Mouse (Mus musculus): Measurements from ENCODE around the gene Arl6ip5.
A peak's percentile ranks its signal among the peaks of the same experiment; 100 is the strongest.
"Not testable (repeated sequence)": the region's sequence is repeated elsewhere in the genome, so short reads cannot be mapped to it uniquely, and the experiment has no call there.

Gene Arl6ip5

GRCm38 (mm10) chr6:97223566-97223965 lies 13.1 kb downstream of the Arl6ip5 start:
- no peak for DNase-seq (ENCODE audit: low read depth, low spot score)

- DNase-seq (ENCODE audit: low read depth, low spot score) = no peak
Observed at GRCm38 (mm10) chr6:97224505-97224904, 14.0 kb downstream of the Arl6ip5 start.

DNA sequence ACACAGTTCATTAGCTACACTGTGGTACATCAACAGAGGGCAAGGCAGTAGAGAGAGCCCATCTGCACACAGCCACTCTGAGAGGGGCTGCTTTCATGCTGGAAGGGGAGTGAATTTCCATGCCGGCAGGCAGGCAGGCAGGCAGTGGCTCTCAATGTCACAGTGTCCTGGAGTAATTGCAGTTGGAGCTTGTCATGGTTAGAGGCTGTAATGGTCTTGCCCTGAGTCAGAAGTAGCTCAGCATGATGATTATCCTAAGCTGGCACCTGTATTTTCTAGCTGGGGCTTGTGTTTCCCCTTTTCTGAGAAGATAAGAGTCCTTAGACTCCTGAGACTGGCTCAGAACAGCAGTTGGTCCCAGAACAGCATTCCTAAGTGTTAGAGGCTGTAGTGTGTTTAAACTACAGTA lies 15.6 kb downstream of the Arl6ip5 start:
- no peak for DNase-seq (ENCODE audit: low read depth, low spot score)

GRCm38 (mm10) chr6:97227067-97227847 lies 16.8 kb downstream of the Arl6ip5 start:
- DNase-seq (ENCODE audit: low read depth, low spot score) = no peak

DNA sequence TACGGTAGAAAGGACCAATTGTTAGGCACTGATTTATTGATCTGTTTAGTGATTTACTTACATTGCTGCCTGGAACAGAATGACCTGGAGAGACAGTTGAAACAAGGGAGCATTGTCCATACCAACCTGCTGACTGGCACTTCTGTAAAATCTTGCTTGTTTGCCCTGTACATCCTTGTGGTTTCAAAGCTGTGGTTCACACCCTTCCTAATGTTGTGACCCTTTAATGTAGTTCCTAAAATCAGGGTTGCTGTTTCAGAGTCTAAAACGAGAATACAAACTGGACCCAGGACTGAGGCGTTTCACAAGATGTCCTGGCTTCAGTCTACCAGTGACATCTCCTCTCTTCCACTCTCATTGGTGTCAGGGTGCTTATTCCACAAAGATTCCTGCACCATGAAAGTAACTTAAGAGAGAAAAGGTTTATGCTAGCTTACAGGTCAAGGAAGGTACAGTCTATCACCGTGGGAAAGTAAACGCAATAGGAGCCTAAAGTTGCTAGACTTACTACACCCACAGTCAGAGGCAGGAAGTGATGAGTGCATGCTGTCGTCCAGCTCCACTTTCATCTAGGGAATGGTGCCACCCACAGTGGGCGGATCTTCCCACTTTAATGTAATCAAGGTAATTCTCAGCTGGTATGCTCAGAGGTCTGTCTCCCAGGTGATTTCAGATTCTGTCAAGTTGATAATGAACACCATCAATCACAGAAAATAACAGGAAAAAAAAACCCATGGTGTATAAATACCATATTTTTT lies 24.6 kb downstream of the Arl6ip5 start:
- DNase-seq (ENCODE audit: low read depth, low spot score) = peak; percentile 44

DNA sequence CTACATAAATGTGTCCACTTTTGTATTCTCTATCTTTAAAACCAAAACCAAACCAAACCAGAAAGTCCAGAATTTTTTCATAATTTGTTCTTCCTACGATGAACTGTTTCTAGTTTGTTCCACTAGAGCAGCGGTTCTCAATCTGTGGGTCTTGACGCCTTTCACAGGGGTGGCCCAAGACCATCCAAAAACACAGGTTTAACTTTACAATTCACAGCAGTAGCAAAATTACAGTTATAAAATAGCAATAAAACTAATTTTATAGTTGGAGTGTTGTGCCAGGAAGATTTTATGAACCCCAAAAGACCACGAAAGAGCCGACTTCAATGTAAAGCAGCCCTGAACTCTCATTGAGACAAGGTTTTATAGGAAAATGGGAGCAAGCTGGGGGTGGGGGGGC lies 25.6 kb downstream of the Arl6ip5 start:
- DNase-seq (ENCODE audit: low read depth, low spot score) = no peak

DNA sequence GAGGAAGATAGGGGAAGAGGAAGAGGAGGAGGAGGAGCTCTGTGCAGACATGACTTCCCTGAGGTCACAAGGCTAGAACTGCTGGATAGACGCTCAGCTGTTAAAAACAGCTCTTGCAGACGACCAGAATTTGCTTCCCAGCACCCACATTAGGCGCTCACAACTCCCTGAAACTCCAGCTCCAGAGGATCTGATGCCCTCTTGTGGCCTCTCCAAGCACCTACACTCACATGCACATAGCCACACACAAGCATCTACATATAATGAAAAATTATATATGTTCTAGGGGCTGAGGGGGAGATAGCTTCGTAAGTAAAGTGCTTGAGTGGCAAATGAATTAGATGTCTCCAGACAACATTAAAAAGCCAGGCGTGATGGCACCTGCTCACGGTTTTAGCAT lies 28.9 kb downstream of the Arl6ip5 start:
- peak; percentile 13 for DNase-seq (ENCODE audit: low read depth, low spot score)

- DNase-seq (ENCODE audit: low read depth, low spot score) = no peak
Observed at GRCm38 (mm10) chr6:97240092-97240491, 29.6 kb downstream of the Arl6ip5 start.

- no peak for DNase-seq (ENCODE audit: low read depth, low spot score)
Observed at GRCm38 (mm10) chr6:97242522-97242921, 32.0 kb downstream of the Arl6ip5 start.

DNA sequence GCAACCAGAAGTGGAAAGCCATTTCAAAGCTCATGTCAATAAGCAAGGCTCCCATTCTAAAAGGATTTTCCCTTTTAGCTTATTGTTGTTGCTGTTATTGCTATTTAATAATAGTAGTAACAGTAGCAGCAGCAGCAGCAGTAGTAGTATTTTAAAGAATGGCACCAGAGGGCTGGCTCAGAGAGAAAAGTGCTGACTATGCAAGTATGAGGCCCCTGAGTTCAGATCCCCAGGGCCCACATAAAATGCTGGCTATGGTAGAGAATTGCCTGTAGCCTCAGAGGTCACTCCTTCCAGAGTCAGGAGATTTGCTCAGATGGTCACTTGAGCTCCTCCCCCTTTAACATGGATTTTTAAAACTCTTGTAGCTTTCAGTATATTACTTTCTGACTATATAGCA lies 34.7 kb downstream of the Arl6ip5 start:
- no peak for DNase-seq (ENCODE audit: low read depth, low spot score)

DNA sequence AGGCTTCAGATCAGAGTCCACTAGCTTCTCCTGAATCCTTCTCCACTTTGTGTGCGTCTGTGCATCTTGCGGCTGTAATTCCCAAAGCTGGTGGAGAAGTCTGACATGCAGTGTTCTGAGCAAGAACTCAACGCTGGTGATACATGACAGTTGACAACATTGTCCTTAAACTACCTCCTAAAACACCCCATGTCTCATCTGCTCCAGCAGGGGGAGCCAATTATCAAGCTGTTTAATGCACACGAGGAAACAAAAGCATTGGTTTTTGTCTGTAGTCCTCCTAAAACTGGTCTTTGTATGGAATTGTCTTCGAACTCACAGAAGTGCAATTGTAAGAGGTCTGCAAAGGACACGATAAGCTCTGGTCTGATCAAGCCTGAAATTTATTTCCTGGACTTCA lies 40.5 kb downstream of the Arl6ip5 start:
- peak; percentile 85 for DNase-seq (ENCODE audit: low read depth, low spot score)

DNA sequence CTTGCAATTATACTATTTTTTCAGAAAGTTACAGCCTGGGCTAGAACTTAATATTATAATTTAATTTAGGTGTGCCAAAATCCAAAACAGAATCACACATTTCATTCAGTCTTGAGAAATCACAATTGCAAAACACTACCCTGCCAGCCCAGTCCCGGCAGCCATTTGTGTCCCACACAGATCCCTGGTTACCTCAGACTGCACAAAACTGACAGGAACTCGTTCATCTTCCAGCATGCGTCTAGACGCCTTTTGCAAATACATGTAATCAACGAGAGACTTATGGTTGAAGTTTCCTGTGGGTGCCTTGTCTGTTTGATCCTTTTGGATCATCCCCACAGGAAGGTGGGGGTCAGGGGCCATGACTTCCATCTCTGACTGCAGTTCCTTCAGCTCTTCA lies 41.6 kb downstream of the Arl6ip5 start:
- DNase-seq (ENCODE audit: low read depth, low spot score) = no peak

DNA sequence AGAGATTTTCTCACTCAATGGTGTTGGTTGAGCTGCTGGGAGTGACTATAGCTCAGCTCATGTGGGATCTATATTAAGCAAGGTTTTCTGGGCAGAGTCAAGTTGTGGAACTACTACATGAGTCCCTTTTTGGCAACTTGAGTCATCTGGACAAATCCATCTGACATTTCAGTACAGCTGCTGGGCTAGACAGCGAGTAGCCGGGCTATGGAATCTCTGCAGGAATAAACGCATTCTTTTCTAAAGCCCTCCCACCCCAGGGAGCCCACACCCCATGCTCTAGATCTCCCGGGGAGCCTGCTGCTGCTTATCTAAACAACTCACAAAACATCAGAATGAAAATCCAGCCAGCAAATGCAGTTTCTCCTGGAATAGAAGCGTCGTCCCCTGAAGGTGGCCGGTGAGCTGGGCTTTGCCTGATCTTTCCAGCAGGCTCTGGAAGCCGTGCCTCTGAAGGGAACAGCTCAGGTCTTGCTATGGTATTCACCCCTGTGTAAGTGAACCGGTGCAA lies 42.3 kb downstream of the Arl6ip5 start, which contains the start of gene Lmod3:
TSS of gene Lmod3 (minus strand) at position 49 of the 511 bp plus-strand sequence.
- DNase-seq (ENCODE audit: low read depth, low spot score) = no peak

- no peak for DNase-seq (ENCODE audit: low read depth, low spot score)
Observed at GRCm38 (mm10) chr6:97258489-97258888, 48.0 kb downstream of the Arl6ip5 start.

DNA sequence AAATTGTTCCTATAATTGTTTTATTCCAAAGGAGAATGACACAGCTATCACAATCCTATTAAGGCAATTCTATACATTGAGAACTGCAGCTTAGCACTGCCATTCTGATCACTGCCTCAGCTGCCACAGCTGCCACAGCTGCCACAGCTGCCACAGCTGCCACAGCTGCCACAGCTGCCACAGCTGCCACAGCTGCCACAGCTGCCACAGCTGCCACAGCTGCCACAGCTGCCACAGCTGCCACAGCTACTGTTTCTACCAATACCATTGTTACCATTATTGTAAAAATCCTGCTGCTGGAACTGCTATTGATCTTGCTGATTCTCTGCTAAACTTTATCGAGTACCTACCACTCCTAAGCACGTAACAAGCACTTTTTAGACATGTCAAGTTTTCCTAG lies 49.4 kb downstream of the Arl6ip5 start:
- DNase-seq (ENCODE audit: low read depth, low spot score) = not testable (repeated sequence)

- DNase-seq (ENCODE audit: low read depth, low spot score) = no peak
Observed at GRCm38 (mm10) chr6:97262229-97262628, 51.7 kb downstream of the Arl6ip5 start.

- peak; percentile 59 for DNase-seq (ENCODE audit: low read depth, low spot score)
Observed at GRCm38 (mm10) chr6:97263750-97264149, 53.3 kb downstream of the Arl6ip5 start.

DNA sequence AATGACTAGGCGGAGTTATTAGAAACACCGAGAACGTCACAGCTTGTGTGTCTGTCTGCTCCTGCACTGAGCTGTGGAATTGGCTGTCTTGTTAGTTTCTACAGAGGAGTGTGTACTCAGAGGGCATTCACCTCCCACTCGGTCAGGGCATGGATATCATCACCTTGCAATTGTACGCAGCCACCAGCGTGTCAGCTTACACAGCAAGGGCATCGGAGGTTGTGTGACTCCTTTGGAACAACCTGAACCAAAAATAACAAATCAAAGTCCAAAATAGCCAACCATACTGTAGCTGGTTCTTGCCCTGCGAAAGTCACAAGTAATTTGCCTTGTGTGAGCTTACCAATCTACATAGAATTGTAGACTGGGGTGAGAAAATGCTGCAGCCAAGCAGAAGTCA lies 54.8 kb downstream of the Arl6ip5 start:
- no peak for DNase-seq (ENCODE audit: low read depth, low spot score)

GRCm38 (mm10) chr6:97265705-97266104 lies 55.2 kb downstream of the Arl6ip5 start:
- no peak for DNase-seq (ENCODE audit: low read depth, low spot score)

DNA sequence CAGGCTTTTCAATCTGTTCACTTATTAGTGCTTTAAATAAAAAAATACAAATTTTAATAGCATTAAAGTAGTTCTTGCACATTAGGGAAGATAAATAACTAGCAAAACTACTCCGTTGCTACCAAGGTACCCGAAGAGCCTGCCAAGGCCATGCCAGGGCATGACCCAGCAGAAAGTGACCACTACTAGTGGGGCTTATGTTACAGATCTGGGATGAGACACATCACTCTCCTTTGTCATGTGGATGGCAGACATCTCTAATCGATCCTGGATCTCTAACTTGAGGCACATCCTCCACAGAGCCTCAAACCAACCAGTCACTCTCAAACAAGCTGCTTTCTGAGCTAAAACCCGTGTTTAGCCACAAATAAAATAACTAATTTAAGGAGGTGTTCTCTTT lies 56.2 kb downstream of the Arl6ip5 start:
- DNase-seq (ENCODE audit: low read depth, low spot score) = no peak

- DNase-seq (ENCODE audit: low read depth, low spot score) = no peak
Observed at GRCm38 (mm10) chr6:97267132-97267531, 56.6 kb downstream of the Arl6ip5 start.

DNA sequence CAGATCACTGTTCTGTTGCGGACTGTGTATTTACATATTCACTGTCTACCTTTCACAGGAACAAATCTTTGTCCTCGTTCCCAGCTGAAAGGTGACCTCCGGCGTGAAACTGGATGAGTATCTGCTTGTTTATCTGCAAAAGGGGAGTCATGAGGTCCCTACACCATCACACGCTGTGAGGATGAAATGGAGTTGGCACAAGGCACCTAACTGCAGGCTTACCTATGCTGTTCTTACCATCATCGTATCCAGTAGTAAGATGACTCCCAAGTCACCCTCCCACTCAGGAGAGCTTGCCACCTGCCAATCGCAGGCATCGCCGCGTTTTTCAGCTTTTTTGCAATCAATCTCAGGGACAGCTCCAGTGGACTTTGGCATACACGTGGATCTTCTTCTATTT lies 59.1 kb downstream of the Arl6ip5 start:
- DNase-seq (ENCODE audit: low read depth, low spot score) = no peak

DNA sequence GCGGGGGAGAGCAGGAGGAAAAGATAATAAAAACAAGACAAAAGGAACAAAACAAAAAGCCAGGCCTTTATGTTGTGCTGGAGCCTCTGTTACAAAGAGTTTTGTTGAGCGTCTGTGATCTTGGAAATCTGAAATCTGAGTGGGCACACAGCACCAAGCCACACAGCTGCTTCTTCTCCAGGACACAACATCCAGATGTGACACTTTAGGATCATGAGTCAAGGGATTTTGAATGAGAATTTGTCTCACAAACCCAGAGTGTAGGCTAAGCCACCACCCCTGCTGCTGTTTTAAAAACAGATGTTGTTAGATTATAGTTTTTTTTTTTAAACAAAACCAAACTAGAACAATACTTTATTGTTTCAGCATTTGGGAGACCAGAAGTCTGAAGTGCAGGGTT lies 61.9 kb downstream of the Arl6ip5 start:
- DNase-seq (ENCODE audit: low read depth, low spot score) = no peak
